Mouse (Mus musculus) heart, adult 9 months (tissue): Measurements from ENCODE around the gene Sobp.
A peak's percentile ranks its signal among the peaks of the same experiment; 100 is the strongest.

Source experiments
- DNase-seq, 2 experiments: peaks; one replicate each; pipeline ENCODE4 v3.0.0; 2022; ENCODE audit warnings: low spot score in 2 of 2

Gene Sobp

GRCm38 (mm10) chr10:43035579-43035978 is 138.8 kb downstream of the Sobp start:
- DNase-seq: peak; percentile 47 to 73

DNA sequence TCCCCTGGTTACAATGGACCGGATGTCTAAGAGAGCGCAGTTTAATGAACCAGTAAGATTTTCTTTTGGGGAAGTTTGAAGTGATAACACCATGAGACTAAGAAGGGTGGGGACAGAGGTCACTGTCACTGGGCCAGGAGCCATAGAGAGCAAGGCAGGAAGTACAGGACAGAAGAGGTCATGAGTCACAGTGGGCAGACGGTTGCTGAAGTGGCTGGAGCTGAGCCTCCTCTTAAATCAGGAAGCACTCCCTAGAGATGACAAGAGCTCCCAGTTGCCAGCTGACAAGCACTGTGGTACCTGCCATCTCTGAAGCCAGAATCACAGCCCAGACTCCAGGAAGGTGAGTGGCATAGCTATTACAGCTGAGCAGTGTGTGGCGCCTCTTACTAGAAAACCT is 139.5 kb downstream of the Sobp start:
- DNase-seq: peak; percentile 75 to 80

GRCm38 (mm10) chr10:43033481-43034248 is 140.7 kb downstream of the Sobp start:
- DNase-seq: no peak

DNA sequence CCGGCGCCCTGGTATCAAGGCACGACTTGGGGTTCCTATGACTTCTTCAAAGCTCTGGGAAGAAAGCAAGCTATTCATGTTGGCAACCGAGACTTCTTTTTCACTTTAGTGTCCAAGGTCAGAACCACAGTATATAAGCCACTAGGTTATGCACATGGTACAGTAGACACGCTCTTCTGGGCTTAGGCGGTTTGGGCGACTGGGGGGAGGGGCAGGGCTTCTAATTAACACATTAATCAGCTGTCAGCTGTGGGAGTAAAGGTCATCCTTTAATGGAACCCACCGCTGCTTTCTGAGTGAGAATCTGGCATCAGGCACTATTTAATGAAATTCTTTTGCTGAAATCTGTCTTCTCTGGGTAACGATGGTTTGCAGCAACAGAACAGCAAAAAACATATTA is 147.3 kb downstream of the Sobp start:
- DNase-seq: no peak

- no peak for DNase-seq
Measured at GRCm38 (mm10) chr10:43023454-43024194, 150.7 kb downstream of the Sobp start.

- DNase-seq: no peak
Measured at GRCm38 (mm10) chr10:43022190-43022761, 152.1 kb downstream of the Sobp start.

GRCm38 (mm10) chr10:43021512-43022116 is 152.7 kb downstream of the Sobp start:
- peak in 1 of 2 experiments; percentile 35 for DNase-seq

GRCm38 (mm10) chr10:43021017-43021416 is 153.3 kb downstream of the Sobp start:
- no peak for DNase-seq

GRCm38 (mm10) chr10:43014782-43015181 is 159.5 kb downstream of the Sobp start:
- DNase-seq: peak in 1 of 2 experiments; percentile 30

GRCm38 (mm10) chr10:43014358-43014757 is 160.0 kb downstream of the Sobp start:
- DNase-seq: no peak

DNA sequence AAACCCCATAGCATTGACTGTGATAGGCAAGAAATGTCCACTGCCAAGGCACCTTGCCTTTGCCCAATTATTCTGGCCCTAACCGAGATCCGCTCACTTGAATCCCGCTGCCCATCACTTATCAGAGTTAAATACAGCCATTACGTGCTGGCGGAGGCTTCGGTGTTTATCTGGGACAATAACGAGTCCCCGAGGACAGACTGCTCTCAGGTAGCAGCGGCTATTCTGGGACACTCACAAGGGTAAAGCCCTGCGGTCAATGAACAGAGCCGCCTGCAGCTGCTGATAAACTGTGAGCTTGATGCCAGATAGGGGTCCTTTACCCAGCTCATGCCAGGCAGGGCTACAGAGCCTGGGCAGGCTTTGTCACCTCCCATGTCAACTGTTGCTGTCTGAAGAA is 166.2 kb downstream of the Sobp start:
- DNase-seq: peak; percentile 39 to 55

- peak; percentile 62 to 63 for DNase-seq
Measured at GRCm38 (mm10) chr10:43006534-43006933, 167.8 kb downstream of the Sobp start.

DNA sequence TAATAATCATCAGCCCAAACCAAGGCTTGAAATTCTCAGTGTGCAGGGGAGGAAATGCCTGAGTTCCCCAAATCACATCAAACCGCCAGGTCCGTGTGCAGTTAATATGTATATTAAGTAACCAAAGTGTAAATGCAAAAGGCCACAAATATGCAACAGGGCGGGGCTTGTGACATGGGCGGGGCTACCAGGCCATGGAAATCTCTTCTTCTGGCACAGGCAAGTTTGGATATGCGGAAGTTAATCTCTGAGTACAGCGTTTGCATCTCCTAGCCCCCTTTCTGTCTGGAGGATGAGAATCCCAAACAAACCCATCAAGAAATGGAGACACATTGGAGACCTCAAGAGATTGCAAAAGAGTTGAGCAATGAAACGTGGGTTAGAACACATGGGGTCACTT is 168.7 kb downstream of the Sobp start:
- DNase-seq: no peak

DNA sequence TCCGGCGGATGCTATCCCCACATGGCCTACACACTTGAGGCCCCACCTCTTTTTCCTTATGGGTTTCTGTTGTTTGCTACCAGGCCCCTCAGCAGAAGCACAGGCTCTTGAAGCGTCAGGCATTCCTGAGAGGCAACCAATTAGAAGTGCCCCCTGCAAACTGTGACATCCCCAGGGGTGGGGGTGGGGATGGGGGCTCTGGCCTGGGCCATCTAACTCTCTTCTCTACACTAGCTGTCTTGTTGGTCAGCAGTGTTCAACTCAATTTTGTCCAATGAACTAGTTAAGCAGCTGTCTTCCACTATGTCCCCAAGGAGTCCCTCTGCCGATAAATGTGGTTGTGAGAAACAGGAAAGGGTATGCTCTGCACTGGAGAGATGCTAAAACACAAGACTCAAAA is 169.3 kb downstream of the Sobp start:
- no peak for DNase-seq

GRCm38 (mm10) chr10:43004174-43004734 is 170.1 kb downstream of the Sobp start:
- no peak for DNase-seq

DNA sequence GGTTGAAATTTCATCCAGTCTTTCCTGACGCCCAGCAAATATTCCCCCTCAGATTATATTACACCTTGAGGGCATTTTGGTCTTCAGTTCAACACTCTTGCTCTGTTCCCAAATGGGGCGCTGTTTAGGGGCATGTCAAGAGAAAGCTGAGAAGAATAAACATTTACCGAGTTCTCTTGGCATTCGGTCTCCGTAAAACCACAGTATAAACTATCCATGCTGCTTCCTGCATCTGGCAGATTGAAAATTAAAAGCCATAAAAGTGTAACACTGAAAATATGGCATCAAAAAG is 170.9 kb downstream of the Sobp start:
- no peak for DNase-seq

DNA sequence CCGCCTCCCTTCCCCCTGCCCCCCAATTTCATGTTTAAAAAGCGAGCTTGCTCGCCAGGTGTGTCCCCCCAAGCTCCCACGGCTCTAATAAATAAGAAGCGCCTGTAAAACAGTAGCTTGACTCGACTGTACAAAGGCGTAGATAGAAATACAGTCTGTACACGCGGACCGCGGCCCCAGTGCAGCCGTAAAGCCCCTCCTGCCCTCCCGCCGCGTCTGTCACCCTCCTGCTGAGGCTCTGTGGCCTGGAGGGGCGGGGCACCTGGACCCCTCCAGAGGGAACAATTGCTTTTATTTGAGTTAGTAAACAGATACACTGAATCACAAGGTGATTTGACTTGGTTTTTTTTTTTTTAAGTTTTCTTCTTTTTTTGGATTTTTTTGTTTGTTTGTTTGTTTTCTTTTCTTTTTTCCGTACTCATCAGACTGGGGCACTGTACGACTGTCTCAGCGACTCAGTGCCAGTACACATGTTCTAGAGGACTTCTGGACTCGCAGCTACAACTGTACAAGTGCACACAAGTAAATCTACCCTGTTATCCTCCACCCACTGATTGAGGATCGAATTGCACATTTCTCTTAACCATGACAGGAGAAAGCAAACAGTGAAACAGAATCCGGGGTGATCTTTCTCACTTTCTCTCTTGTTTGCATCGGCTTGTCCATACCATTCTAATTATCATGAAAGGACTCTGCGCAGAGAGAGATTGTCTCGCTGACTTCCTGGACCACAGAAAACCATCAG is 171.4 kb downstream of the Sobp start:
- DNase-seq: no peak

DNA sequence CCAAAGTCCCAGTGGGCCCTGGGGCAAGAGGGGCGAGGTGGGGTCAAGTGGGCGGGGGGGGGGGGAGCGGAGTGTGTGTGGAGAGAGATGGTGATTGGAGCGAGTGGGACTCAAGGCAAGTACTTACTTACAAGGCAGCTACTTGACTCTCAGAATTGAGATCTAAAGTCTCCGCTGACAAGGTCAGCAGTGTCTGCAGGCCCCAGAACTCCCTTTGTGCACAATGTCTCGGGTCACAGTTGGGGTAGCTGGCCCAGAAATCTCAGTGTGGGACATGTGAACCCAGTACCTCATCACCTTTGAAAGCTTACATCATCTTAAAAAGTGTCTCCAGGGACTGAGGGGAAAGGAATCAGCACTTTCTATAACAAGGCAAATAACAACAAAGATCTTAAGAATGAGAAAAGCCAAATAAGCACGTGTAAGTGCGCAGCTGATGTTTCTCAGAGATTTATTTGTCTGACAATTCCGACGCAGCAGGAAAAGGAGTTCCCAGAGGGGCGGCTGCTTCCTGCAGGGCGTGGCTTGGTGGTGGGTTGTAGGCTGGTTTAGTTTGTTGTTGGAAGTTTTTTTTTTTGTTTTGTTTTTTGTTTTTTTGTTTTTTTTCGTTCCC is 172.2 kb downstream of the Sobp start:
- peak in 1 of 2 experiments; percentile 35 for DNase-seq

- DNase-seq: no peak
Measured at GRCm38 (mm10) chr10:43001433-43001832, 172.9 kb downstream of the Sobp start.

DNA sequence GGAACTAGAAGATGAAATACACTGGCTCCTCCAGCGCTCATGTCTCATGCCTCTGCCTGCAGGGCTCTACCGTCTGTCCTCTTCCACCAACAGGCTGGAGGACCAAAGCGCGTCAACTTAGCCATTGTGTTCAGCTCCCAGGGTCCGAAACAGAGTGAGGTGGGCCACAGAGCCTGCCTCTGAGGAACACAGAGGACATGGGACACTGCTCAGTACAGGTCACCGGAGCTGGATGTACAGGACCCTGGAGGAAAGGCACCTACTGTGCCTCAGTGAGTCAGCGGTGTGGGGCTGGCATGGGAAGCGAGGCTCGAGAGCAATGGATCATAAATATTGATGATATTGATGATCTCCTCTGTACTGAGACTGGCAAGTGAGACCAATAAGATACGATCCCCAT is 175.0 kb downstream of the Sobp start:
- no peak for DNase-seq

DNA sequence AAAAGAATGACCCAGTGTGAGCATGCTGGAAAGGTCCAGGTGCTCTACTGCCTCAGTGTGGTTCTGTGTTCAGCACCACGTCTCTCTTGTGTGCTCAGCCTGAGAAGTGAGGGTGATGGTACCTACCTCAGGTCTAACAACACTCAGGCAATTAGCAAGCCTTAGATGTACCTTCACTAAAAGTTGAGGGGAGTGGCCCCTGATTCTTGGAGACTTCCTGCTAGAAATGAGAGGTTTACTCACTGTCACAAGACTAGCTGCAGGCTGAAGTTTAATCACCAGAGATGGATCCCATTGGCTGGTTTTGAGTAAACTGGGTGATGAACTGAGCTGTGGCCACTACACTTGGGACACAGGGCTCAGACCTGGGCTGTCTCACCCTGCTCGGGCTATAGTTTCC is 177.1 kb downstream of the Sobp start:
- DNase-seq: no peak
